Mouse (Mus musculus): ENCODE results near the gene Hbq1b. TPM values are rescaled to one million over a fixed set of nuclear protein-coding genes. Genes with fewer than 3 reads are reported as not detected.

Hbq1b gene
- polyA plus RNA-seq, 1 experiment from 2014 or later: 0.87 TPM

GRCm38 (mm10) chr11:32253121-32253520 is 33.6 kb upstream of the Hbq1b start:
- Histone ChIP-seq H3K27ac (no peak overlapping the region), H3K9me3 (replicated peaks; ENCODE audit: low read length) (no peaks in the 10 kb centered on the region), H3K36me3 (ENCODE audit: insufficient read depth, low read length) (peaks cover 30% of the 10 kb centered on the region), H3K9ac (ENCODE audit: low read depth, low read length) (no peak overlapping the region), H3K4me1 (replicated peaks; ENCODE audit: insufficient read depth, low read length) (no peaks in the 10 kb centered on the region), H3K4me2 (ENCODE audit: low read length) (no peak overlapping the region), H3K27me3 (ENCODE audit: insufficient read depth, low read length) (no peaks in the 10 kb centered on the region), H3K4me3 (replicated peaks; ENCODE audit: low read depth, low read length) (no peak overlapping the region)
- DNase-seq (ENCODE audit: low spot score) (no peak), ATAC-seq (replicated peaks; ENCODE audit: low FRiP score, low read depth) (no peak)
- TF ChIP-seq CTCF (IDR thresholded peaks at IDR 0.05; ENCODE audit: low read depth): no peak
- 88% methylated on average over 1 of the region's 1 CpGs for WGBS

DNA sequence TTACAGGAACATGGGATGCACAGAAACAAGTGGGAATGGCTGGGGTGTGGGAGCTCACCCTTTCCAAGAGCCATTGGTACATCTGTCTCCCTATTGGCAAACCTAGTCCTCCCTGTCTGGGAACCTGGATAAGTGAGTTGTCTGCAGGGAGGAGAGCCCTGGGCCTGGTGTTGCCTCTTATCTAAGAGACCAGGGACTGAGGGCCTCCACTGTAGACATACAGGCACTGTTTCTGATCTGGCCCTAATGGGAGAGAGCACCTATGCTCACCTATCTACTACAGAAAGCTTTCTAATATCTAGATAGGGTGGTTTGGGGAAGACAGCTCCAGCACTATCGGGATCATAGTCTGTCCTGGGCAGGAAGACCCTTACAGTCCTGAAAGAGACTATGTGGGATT is 30.6 kb upstream of the Hbq1b start:
- Histone ChIP-seq H3K36me3 (ENCODE audit: insufficient read depth, low read length) (peaks cover 25% of the 10 kb centered on the region; the same call in 1 of the 2 replicates), H3K27me3 (ENCODE audit: insufficient read depth, low read length) (no peaks in the 10 kb centered on the region), H3K9me3 (replicated peaks; ENCODE audit: low read length) (no peaks in the 10 kb centered on the region), H3K4me3 (replicated peaks; ENCODE audit: low read depth, low read length) (no peak overlapping the region), H3K27ac (no peak overlapping the region), H3K9ac (ENCODE audit: low read depth, low read length) (no peak overlapping the region), H3K4me1 (replicated peaks; ENCODE audit: insufficient read depth, low read length) (no peaks in the 10 kb centered on the region), H3K4me2 (ENCODE audit: low read length) (no peak overlapping the region)
- no peak for TF ChIP-seq CTCF (IDR thresholded peaks at IDR 0.05; ENCODE audit: low read depth)
- ATAC-seq (replicated peaks; ENCODE audit: low FRiP score, low read depth) (no peak), DNase-seq (ENCODE audit: low spot score) (no peak)
- 94% methylated on average over 1 of the region's 1 CpGs for WGBS

DNA sequence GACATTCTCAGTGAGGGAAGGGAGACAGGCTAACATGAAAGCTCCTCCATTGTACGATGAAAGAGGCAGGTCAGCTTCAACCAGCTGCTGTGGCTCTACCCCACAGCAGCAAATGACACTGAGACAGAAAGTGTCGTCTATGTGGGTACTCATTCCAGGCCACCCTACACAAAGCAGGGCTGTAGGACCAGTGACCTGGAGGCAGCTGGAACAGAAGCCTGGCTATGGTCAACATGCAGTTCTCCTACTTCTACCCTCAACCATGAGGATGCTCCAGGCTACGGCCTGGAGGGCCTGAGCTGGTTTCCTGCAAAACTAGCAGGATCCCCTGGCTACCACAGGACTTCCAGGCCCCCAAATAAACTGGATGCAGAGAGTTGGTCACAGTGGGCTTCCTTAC is 30.2 kb upstream of the Hbq1b start:
- Histone ChIP-seq H3K9ac (ENCODE audit: low read depth, low read length) (no peak overlapping the region), H3K36me3 (ENCODE audit: insufficient read depth, low read length) (peaks cover 24% of the 10 kb centered on the region; the same call in 1 of the 2 replicates), H3K4me3 (replicated peaks; ENCODE audit: low read depth, low read length) (no peak overlapping the region), H3K27ac (no peak overlapping the region), H3K4me1 (replicated peaks; ENCODE audit: insufficient read depth, low read length) (no peaks in the 10 kb centered on the region), H3K9me3 (replicated peaks; ENCODE audit: low read length) (no peaks in the 10 kb centered on the region), H3K4me2 (ENCODE audit: low read length) (no peak overlapping the region), H3K27me3 (ENCODE audit: insufficient read depth, low read length) (no peaks in the 10 kb centered on the region)
- DNase-seq (ENCODE audit: low spot score) (no peak), ATAC-seq (replicated peaks; ENCODE audit: low FRiP score, low read depth) (no peak)
- 91% methylated on average over 3 of the region's 3 CpGs for WGBS
- no peak for TF ChIP-seq CTCF (IDR thresholded peaks at IDR 0.05; ENCODE audit: low read depth)

GRCm38 (mm10) chr11:32262674-32263415 is 23.9 kb upstream of the Hbq1b start:
- Histone ChIP-seq H3K4me1 (replicated peaks; ENCODE audit: insufficient read depth, low read length) (peaks cover 6% of the 10 kb centered on the region), H3K4me2 (ENCODE audit: low read length) (no peak overlapping the region), H3K9me3 (replicated peaks; ENCODE audit: low read length) (no peaks in the 10 kb centered on the region), H3K36me3 (ENCODE audit: insufficient read depth, low read length) (peaks cover 8% of the 10 kb centered on the region; the same call in 1 of the 2 replicates), H3K9ac (ENCODE audit: low read depth, low read length) (no peak overlapping the region), H3K4me3 (replicated peaks; ENCODE audit: low read depth, low read length) (no peak overlapping the region), H3K27ac (0 out of 2 replicates have a peak overlapping the region, but pooled peaks have one; percentile 13), H3K27me3 (ENCODE audit: insufficient read depth, low read length) (no peaks in the 10 kb centered on the region)
- ATAC-seq (replicated peaks; ENCODE audit: low FRiP score, low read depth) (peak; percentile 29; the same call in 1 of the 2 replicates), DNase-seq (ENCODE audit: low spot score) (peak; percentile 70)
- WGBS: 63% methylated on average over 10 of the region's 10 CpGs
- TF ChIP-seq CTCF (IDR thresholded peaks at IDR 0.05; ENCODE audit: low read depth): no peak

DNA sequence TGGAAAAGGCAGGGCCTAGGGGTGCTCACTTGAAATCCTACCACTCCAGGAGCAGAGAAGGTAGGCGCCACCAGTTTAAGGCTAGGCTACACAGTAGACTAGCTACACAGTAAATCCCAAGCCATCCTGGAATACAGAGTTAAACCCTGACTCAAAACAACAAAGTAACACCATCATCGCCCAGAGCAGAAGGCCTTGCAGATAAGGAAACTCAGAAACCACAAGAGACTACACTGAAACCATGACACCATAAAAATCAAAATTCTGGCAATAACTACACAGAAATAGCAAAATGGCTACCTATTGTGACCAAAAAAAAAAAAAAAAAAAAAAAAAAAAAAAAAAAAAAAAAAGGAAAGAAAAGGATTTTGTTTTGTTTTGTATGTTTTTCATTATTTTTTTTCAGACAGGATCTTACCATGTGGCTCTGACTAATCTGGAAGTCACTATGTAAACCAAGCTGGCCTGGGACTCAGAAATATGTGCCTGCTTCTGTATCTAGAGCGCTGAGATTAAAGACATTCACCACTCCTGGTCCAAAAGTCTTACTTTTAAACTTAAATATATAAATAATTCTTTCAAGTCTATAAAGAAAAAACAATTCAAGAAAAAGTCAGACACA is 21.5 kb upstream of the Hbq1b start:
- H3K4me2 ChIP-seq (ENCODE audit: low read length): no peak overlapping the region
- DNase-seq (ENCODE audit: low spot score) (no peak), ATAC-seq (replicated peaks; ENCODE audit: low FRiP score, low read depth) (no peak)
- no peaks in the 10 kb centered on the region for H3K27me3 ChIP-seq (ENCODE audit: insufficient read depth, low read length)
- no peak overlapping the region for H3K27ac ChIP-seq
- WGBS: 94% methylated on average over 3 of the region's 3 CpGs
- TF ChIP-seq CTCF (IDR thresholded peaks at IDR 0.05; ENCODE audit: low read depth): no peak
- no peak overlapping the region for H3K9ac ChIP-seq (ENCODE audit: low read depth, low read length)
- no peaks in the 10 kb centered on the region for H3K9me3 ChIP-seq (replicated peaks; ENCODE audit: low read length)
- H3K4me3 ChIP-seq (replicated peaks; ENCODE audit: low read depth, low read length): no peak overlapping the region
- H3K36me3 ChIP-seq (ENCODE audit: insufficient read depth, low read length): peaks cover 5% of the 10 kb centered on the region; the same call in 1 of the 2 replicates
- H3K4me1 ChIP-seq (replicated peaks; ENCODE audit: insufficient read depth, low read length): peaks cover 6% of the 10 kb centered on the region

DNA sequence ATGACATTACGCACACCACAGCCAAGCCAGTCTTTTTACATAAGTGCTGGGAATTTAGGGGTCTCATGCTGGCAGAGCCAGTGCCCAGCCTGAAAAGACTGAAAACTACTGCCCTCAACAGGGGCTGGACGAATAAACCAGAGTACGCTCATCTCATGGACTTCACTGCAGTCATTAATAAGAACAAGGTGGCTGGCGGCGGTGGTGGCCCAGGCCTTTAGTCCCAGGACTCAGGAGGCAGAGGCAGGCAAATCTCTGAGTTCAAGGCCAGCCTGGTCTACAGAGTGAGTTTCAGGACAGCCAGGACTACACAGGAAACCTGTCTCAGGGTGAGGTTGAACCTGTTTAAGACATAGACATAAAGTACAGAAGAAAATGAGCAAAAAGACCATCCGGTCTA is 20.6 kb upstream of the Hbq1b start:
- 91% methylated on average over 6 of the region's 6 CpGs for WGBS
- H3K4me1 ChIP-seq (replicated peaks; ENCODE audit: insufficient read depth, low read length): peaks cover 6% of the 10 kb centered on the region
- no peaks in the 10 kb centered on the region for H3K9me3 ChIP-seq (replicated peaks; ENCODE audit: low read length)
- TF ChIP-seq CTCF (IDR thresholded peaks at IDR 0.05; ENCODE audit: low read depth): no peak
- DNase-seq (ENCODE audit: low spot score) (no peak), ATAC-seq (replicated peaks; ENCODE audit: low FRiP score, low read depth) (no peak)
- H3K9ac ChIP-seq (ENCODE audit: low read depth, low read length): no peak overlapping the region
- no peak overlapping the region for H3K4me3 ChIP-seq (replicated peaks; ENCODE audit: low read depth, low read length)
- H3K27ac ChIP-seq: no peak overlapping the region
- H3K4me2 ChIP-seq (ENCODE audit: low read length): no peak overlapping the region
- H3K36me3 ChIP-seq (ENCODE audit: insufficient read depth, low read length): no peaks in the 10 kb centered on the region
- no peaks in the 10 kb centered on the region for H3K27me3 ChIP-seq (ENCODE audit: insufficient read depth, low read length)

All from kidney, postnatal 0 days (tissue).